Mouse (Mus musculus): ENCODE data around the gene Magi2.
"Not testable (repeated sequence)": the region's sequence is repeated elsewhere in the genome, so short reads cannot be mapped to it uniquely, and the experiment has no call there.

Magi2 gene

DNA sequence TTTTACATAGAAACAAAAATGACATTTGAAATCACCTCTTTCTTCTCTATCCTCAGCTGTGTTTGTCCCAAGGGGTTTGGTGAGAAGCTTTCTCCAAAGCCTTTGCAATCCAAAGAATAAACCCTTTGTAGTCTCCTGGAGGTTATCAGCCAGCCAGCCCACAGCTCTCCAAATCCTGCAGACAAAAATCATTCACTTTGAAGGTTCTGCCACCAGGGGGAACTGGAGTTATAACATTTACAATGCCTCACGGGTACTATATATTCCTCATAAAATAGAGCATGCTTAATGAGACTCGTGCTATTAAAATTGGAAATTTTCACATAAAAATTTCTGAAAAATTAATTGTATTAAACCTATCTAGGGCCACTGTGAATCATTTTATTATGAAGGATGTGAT is 202.5 kb downstream of the Magi2 start:
- DNase-seq (ENCODE audit: low read depth), result peak; percentile 13

GRCm38 (mm10) chr5:19462541-19462940 is 235.7 kb downstream of the Magi2 start:
- DNase-seq (ENCODE audit: low read depth), result no peak

DNA sequence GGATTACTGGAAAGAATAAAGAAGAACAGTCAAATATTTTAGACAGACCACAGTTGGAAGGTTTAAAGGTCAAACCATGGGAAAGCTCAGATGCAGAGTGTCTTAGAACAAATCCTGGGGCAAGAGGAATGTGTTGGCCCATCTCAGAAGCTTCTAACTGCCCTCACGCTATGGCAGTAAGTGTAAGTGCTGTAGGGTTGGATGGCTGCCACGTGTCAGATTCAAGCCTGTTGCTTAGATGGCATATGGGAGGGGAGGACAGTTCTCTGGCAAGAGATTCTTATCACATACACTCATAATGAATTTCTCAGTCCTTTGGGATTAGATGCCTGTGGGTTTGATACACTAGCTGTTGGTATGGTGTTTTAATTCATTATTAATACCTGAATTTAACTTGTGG is 238.5 kb downstream of the Magi2 start:
- peak; percentile 0 for DNase-seq (ENCODE audit: low read depth)

- no peak for DNase-seq (ENCODE audit: low read depth)
These were observed 246.1 kb downstream of the Magi2 start for GRCm38 (mm10) chr5:19472851-19473439.

- DNase-seq (ENCODE audit: low read depth), result no peak
These were observed 256.1 kb downstream of the Magi2 start for GRCm38 (mm10) chr5:19482981-19483380.

DNA sequence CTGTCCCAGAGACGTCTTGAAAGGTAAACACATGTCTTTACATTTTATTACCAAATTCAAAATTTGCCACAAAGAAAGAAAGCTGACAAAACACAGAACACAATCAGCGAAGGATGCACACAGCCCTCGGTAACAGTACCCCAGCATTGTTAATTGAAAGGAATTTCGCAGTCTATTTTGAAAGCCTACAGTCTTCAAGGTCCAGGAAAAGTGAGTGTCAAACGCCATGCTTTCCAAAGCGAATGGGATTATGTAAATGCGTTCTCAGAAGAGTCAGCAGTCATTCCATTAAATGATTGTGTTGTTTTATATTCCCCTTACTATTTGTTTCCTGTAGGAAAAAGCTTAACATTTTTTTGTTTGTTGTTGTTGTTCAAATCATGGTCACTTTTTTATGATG is 261.1 kb downstream of the Magi2 start:
- DNase-seq (ENCODE audit: low read depth), result no peak

DNA sequence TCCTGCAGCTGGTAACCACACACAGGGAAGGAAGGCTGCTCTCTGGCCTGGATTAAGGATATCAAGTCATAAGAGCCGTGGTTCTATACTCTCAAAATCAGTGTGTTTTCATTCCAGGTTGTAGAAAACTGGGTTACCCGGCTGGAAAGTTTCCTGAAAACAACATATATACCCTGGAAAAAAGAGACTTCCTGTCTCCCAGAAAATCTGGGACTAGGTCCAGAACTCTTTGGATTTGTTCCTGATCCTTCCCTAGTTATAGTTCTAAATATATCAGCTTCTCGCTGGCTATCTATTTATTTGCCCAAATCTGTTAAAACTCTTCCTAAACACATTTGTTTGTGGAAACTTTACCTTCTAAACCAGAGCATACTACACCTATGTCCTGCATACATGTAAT is 274.2 kb downstream of the Magi2 start:
- DNase-seq (ENCODE audit: low read depth), result no peak

GRCm38 (mm10) chr5:19522168-19522567 is 295.3 kb downstream of the Magi2 start:
- DNase-seq (ENCODE audit: low read depth), result peak; percentile 22

DNA sequence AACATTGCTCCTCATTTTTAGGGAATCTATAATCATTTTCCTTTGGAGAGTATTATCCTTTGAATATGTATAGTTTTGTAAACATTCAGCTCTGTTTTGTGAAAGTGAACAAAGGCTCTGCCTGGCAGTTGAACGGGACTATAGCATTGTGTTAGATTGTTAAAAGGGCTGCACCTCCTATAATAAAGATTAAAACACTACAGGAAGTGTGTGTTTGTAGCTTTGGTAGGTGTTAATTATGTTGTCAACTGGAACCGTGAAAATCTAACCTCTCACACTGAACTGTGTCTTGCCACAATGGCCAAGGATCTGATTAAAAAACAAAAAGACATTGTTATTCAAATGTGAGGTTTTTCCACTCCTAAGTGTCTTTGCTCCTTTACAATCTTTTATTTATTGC is 312.5 kb downstream of the Magi2 start:
- DNase-seq (ENCODE audit: low read depth), result no peak

DNA sequence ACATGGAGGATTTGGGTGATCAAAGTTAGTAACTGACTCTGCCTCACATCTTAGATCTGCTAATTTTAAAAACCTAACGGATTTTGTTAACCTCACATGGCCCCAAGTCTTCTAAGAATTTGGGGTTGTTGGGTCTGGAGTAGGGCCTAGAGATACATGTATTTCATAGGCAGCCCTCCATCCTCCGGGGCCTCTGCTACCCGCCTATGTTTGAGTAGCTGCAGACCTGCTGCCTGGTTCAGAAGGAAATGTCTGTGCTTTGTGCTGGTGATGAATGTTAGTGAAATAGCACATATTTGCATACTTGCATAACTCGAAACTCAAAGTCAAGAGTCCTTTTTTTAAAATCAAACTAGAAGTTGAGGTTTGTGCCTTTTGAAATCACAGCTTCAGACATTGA is 319.6 kb downstream of the Magi2 start:
- no peak for DNase-seq (ENCODE audit: low read depth)

GRCm38 (mm10) chr5:19546900-19547299 is 320.1 kb downstream of the Magi2 start:
- no peak for DNase-seq (ENCODE audit: low read depth)

- no peak for DNase-seq (ENCODE audit: low read depth)
These were observed 326.7 kb downstream of the Magi2 start for GRCm38 (mm10) chr5:19553510-19553909.

DNA sequence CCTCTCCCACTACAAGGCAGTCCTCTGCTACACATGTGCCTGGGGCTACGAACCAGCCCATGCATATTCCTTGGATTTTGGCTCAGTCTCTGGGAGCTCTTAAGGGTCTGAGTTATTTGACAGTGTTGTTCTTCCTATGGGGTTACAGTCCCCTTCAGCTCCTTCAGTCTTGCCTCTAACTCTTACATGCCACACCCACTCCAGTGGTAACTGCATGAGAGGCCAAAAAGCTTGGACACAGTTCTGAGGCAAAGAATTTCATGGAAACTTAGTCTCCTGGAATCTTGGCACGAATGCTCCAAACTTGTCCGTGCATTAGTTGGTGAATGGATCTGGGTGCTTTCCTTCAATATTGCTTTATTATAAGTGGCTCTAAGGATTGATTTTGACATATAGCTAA is 338.8 kb downstream of the Magi2 start:
- DNase-seq (ENCODE audit: low read depth), result peak; percentile 7

GRCm38 (mm10) chr5:19566136-19566535 is 339.3 kb downstream of the Magi2 start:
- not testable (repeated sequence) for DNase-seq (ENCODE audit: low read depth)

DNA sequence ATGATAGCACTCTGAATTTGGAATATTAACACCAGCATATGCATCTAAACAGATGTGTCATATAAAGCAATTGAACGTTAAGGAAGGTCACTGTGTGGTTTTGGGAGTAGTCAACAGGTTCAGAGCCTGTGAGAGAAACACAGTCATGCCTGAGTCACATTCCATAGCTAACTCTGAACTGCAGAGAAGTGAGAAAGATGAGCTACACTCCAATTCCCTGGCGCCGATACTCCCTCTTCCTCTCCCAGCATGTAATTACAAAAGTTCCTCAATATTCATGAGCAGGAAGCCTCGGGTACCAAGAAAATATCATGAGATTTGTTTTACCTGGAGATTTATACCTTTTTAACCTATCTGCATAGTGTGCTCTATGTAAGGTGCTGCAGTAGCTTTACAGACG is 380.9 kb downstream of the Magi2 start:
- no peak for DNase-seq (ENCODE audit: low read depth)

- DNase-seq (ENCODE audit: low read depth), result no peak
These were observed 385.0 kb downstream of the Magi2 start for GRCm38 (mm10) chr5:19611788-19612187.

DNA sequence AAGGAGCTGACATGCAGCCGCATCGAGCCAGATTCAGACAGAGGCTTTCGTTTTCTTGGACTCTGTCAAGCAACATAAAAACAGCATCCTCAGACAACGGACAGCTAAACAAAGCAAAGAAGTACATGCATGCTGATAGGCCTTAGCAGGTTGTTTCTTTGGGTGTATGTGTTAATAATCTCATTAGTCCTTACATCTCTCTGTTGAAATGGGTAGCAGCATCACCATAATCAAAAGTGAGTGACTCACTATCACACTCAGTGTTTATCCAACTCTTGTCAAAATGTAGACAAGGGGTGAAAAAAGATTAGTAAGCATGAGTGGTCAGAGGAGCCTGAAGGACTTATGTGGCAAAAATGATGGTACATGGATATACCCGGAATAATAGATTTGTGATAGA is 394.8 kb downstream of the Magi2 start:
- DNase-seq (ENCODE audit: low read depth), result no peak

- DNase-seq (ENCODE audit: low read depth), result no peak
These were observed 407.1 kb downstream of the Magi2 start for GRCm38 (mm10) chr5:19633976-19634375.

DNA sequence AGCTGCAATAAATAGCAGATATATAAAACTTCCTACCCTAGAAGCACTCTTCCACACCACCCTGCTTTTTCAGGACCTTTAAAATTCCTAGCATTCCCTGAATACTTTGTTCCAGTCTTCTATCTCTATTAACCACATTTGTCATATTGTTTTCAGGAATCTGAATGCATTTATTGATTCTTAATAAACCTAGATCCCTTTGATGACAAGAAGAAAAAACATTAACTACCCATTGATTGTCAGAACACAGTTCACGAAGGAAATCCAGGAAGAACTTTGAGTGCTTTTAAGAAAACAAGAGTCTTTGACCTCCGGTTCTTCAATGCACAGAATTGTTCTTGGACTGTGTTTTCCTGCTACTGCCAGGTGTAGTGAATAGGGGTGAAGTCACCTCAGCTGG is 411.0 kb downstream of the Magi2 start:
- no peak for DNase-seq (ENCODE audit: low read depth)

- no peak for DNase-seq (ENCODE audit: low read depth)
These were observed 429.1 kb downstream of the Magi2 start for GRCm38 (mm10) chr5:19655986-19656385.

DNA sequence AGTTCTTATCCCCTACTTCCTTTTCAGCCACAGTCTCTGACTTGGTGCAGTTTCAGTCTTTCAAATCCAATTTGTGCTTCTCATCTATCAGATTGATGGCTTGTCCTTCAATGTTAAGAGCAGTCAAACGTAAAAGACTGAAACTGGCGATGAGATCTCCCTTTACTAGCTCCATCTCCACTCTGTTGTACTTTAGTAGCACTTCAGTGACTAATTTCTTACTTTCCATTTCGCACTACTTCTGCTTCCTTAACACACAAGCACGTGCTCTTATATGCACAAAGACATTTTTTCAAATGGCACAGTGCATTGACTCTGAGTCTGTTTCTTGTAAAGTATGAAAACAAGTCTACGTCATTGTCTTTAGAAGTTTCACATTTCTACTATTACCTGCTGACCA is 439.6 kb downstream of the Magi2 start:
- no peak for DNase-seq (ENCODE audit: low read depth)

- no peak for DNase-seq (ENCODE audit: low read depth)
These were observed 490.5 kb downstream of the Magi2 start for GRCm38 (mm10) chr5:19717296-19717695.

DNA sequence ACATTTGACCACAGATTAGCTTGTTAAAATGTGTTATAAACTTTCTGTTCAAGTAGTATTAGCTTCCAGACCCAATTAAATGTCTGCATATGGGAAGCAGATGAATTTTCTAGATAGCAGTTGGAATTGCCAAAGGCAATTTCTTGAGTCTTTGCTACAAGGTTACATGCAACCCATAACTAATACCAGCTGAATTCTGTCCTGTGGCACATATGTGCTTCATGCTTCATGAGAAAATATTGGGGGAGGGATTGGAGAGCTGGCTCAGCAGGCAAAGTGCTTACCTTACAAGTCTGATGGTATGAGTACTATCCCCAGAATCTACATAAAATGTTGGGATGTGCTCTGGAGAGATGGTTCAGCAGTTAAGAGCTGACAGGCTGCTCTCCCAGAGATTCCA is 499.4 kb downstream of the Magi2 start:
- DNase-seq (ENCODE audit: low read depth), result no peak

GRCm38 (mm10) chr5:19745376-19745775 is 518.5 kb downstream of the Magi2 start:
- no peak for DNase-seq (ENCODE audit: low read depth)

DNA sequence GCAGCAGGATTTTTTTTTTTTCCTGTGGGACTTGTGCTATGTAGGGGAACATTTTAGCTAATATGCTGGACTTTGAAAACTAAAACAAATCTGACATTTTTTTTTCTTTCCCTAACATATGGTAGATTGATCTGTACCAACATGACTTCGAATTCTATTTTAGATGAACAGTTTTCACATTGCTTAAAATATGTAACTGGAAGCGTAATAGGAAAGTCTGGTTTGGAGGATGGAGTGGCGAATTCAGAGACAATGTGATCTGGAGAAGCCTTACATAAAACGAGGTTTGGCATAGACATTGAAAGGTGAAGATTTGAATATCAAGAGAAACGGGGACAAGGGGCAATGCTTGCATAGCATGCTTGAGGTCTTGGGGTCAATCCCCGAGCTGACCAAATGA is 519.1 kb downstream of the Magi2 start:
- no peak for DNase-seq (ENCODE audit: low read depth)

All from fibroblast of lung, adult 2 months (primary cell).